Mouse (Mus musculus): ENCODE results near the gene Hist1h2aa. TPM values are rescaled to one million over a fixed set of nuclear protein-coding genes. Genes with fewer than 3 reads are reported as not detected.

Gene Hist1h2aa
- not detected for total RNA-seq (2023)

DNA sequence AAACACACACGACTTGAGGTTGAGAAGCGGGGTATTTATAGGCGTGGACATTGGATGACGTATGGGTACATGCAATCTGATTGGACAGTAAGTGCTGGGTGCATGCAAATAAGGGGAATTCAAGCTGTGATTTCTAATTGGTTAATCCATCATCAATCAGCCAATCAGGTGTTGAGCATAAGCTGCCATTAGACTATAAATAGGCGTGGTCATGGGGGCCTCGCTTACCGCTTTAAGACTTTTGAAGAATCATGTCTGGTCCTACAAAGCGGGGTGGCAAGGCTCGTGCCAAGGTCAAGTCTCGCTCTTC, at the start of gene Hist1h2aa:
Gene Hist1h2aa (plus strand): TSS at position 252 of the 310 bp plus-strand sequence.

GRCm38 (mm10) chr13:23914376-23915167, 19.7 kb upstream of the Hist1h2aa start, which contains the start of gene Slc17a4:
Slc17a4 (minus strand) TSS chr13:23915009.

GRCm38 (mm10) chr13:23933421-23934210, 646 bp upstream of the Hist1h2aa start, which contains the start of gene Hist1h2ba:
Hist1h2ba (minus strand) TSS chr13:23934156.

Other genes with a start within 250 kb of the Hist1h2aa start
- not detected for gene Hist1h1t, start 238.6 kb upstream of the Hist1h2aa start, total RNA-seq (2023)
- gene Hist1h4c, start 236.0 kb upstream of the Hist1h2aa start, total RNA-seq (2023), result 75.4 TPM
- 1.5 TPM for gene Hfe, start 223.6 kb upstream of the Hist1h2aa start, total RNA-seq (2023)
- gene Hist1h1c, start 195.7 kb upstream of the Hist1h2aa start, total RNA-seq (2023), result 504 TPM
- 5.8 TPM for gene Hist1h3c, start 188.9 kb upstream of the Hist1h2aa start, total RNA-seq (2023)
- 23.9 TPM for gene Hist1h2bb, start 187.7 kb upstream of the Hist1h2aa start, total RNA-seq (2023)
- gene Hist1h2ab, start 183.3 kb upstream of the Hist1h2aa start, total RNA-seq (2023), result 30.2 TPM
- 33.8 TPM for gene Hist1h3b, start 182.2 kb upstream of the Hist1h2aa start, total RNA-seq (2023)
- gene Hist1h4b, start 177.4 kb upstream of the Hist1h2aa start, total RNA-seq (2023), result 27.7 TPM
- gene Hist1h4a, start 173.2 kb upstream of the Hist1h2aa start, total RNA-seq (2023), result 63.7 TPM
- gene Hist1h3a, start 172.1 kb upstream of the Hist1h2aa start, total RNA-seq (2023), result 96.6 TPM
- 18.2 TPM for gene Hist1h1a, start 170.8 kb upstream of the Hist1h2aa start, total RNA-seq (2023)
- not detected for gene Trim38, start 164.5 kb upstream of the Hist1h2aa start, total RNA-seq (2023)
- not detected for gene Slc17a2, start 127.5 kb upstream of the Hist1h2aa start, total RNA-seq (2023)
- not detected for gene Slc17a3, start 95.0 kb upstream of the Hist1h2aa start, total RNA-seq (2023)
- not detected for gene Slc17a1, start 66.7 kb upstream of the Hist1h2aa start, total RNA-seq (2023)
- not detected for gene Slc17a4, start 19.5 kb upstream of the Hist1h2aa start, total RNA-seq (2023)
- gene Hist1h2ba, start 306 bp upstream of the Hist1h2aa start, total RNA-seq (2023), result not detected
- not detected for gene Scgn, start 56.8 kb downstream of the Hist1h2aa start, total RNA-seq (2023)

Data from CD4-positive naive resting alpha-beta T cell, adult 76 days (primary cell).